10 mouse cellular contexts compared by ENCODE assay signal in genomic region chr2:91967962-91968361, GRCm38 (mm10). TPM values are rescaled to one million over a fixed set of nuclear protein-coding genes. Genes with fewer than 3 reads are reported as not detected.
DNase-seq lines count a peak whose midpoint lies in the region; ATAC-seq and TF ChIP-seq lines count a peak whose summit lies in the region.
"Had no signal": no experiment of that assay in that cellular context is flagged by ENCODE, and none has a peak within 500 bp of the region (broad histone marks: within the 10 kb centered on the region; RNA-seq: fewer than 3 reads in every experiment).

No protein-coding gene starts in this region.

- H3K4me2 ChIP-seq in kidney, embryonic 14.5 days (replicated peaks; ENCODE audit: low read depth, low read length): no peak overlapping the region
- H3K4me2 ChIP-seq in midbrain, embryonic 14.5 days (ENCODE audit: low read length): no peak overlapping the region

- TF ChIP-seq POLR2A in heart, adult 2 months (IDR thresholded peaks at IDR 0.05; ENCODE audit: insufficient read depth, low read depth, low read length): peak; percentile 71

- ATAC-seq in kidney, embryonic 14.5 days (ENCODE audit: low FRiP score, low TSS enrichment): no peak
- no peak for ATAC-seq in midbrain, embryonic 14.5 days (ENCODE audit: low FRiP score, low TSS enrichment)
- ATAC-seq in activated CD4-positive, CD25-positive, alpha-beta regulatory T cell, adult 4 months: no peak

- H3K4me1 ChIP-seq in heart, adult 2 months (ENCODE audit: control insufficient read depth, insufficient read depth, low read length): peaks cover 23% of the 10 kb centered on the region
- H3K4me1 ChIP-seq in kidney, embryonic 14.5 days (ENCODE audit: control insufficient read depth, insufficient read depth, low read length): peaks cover 24% of the 10 kb centered on the region
- peaks cover 17% of the 10 kb centered on the region for H3K4me1 ChIP-seq in midbrain, embryonic 14.5 days (ENCODE audit: control insufficient read depth, insufficient read depth, low read length)

- peak; percentile 54 for DNase-seq in gastrocnemius, adult 2 months
- no peak for DNase-seq in gastrocnemius, adult 8-10 months (ENCODE audit: low spot score in 2 of 2)
- peak; percentile 69 for DNase-seq in heart, adult 2 months
- peak; percentile 68 for DNase-seq in lung, postnatal 14 days
- DNase-seq in left cerebral cortex, adult 8-10 months (ENCODE audit: low spot score in 2 of 2): no peak
- no peak for DNase-seq in midbrain, embryonic 14.5 days

- H3K27ac ChIP-seq in gastrocnemius, adult 2 months: peak overlapping the region; percentile 85
- H3K27ac ChIP-seq in heart, adult 2 months: peak overlapping the region; percentile 87
- peak overlapping the region; percentile 74; the same call in 1 of the 2 replicates for H3K27ac ChIP-seq in kidney, embryonic 14.5 days (ENCODE audit: low read depth, low read length)
- H3K27ac ChIP-seq in midbrain, embryonic 14.5 days (replicated peaks; ENCODE audit: low read depth, low read length): no peak overlapping the region

- intact Hi-C loops in gastrocnemius, adult 2 months (cut with DNase I): no loop called here
- intact Hi-C loops in heart, adult 2 months (cut with DNase I): no loop called here

- H3K9me3 ChIP-seq in kidney, embryonic 14.5 days (ENCODE audit: control insufficient read depth, low read length): no peaks in the 10 kb centered on the region
- no peaks in the 10 kb centered on the region for H3K9me3 ChIP-seq in midbrain, embryonic 14.5 days (ENCODE audit: control insufficient read depth, low read length)

- peaks cover 2% of the 10 kb centered on the region for H3K79me2 ChIP-seq in heart, adult 2 months (replicated peaks; ENCODE audit: control insufficient read depth, insufficient read depth, low read length)

- peak overlapping the region; percentile 44 for H3K9ac ChIP-seq in heart, adult 2 months (ENCODE audit: low read depth, low read length)
- H3K9ac ChIP-seq in kidney, embryonic 14.5 days (ENCODE audit: low read depth, low read length): no peak overlapping the region
- no peak overlapping the region for H3K9ac ChIP-seq in midbrain, embryonic 14.5 days (replicated peaks; ENCODE audit: low read length)

- TF ChIP-seq CTCF in gastrocnemius, adult 2 months (IDR thresholded peaks at IDR 0.05): no peak
- TF ChIP-seq CTCF in heart, adult 2 months (IDR thresholded peaks at IDR 0.05): no peak

- TF ChIP-seq EP300 in heart, adult 2 months (IDR thresholded peaks at IDR 0.05; ENCODE audit: insufficient read depth, low read depth, low read length): peak; percentile 57; the same call in 1 of the 2 replicates

- no peaks in the 10 kb centered on the region for H3K27me3 ChIP-seq in heart, adult 2 months (ENCODE audit: control insufficient read depth, insufficient read depth, low read length)
- H3K27me3 ChIP-seq in kidney, embryonic 14.5 days (ENCODE audit: control insufficient read depth, insufficient read depth, low read length): no peaks in the 10 kb centered on the region; the same call in 1 of the 2 replicates
- H3K27me3 ChIP-seq in midbrain, embryonic 14.5 days (ENCODE audit: control insufficient read depth, insufficient read depth, low read length): no peaks in the 10 kb centered on the region

- no peaks in the 10 kb centered on the region for H3K36me3 ChIP-seq in heart, adult 2 months (ENCODE audit: control insufficient read depth, insufficient read depth, low read length)
- no peaks in the 10 kb centered on the region for H3K36me3 ChIP-seq in kidney, embryonic 14.5 days (ENCODE audit: control insufficient read depth, insufficient read depth, low read length)
- no peaks in the 10 kb centered on the region for H3K36me3 ChIP-seq in midbrain, embryonic 14.5 days (ENCODE audit: control insufficient read depth, insufficient read depth, low read length)

- WGBS in heart, adult 2 months: 39% methylated on average over 11 of the region's 11 CpGs
- 54% methylated on average over 11 of the region's 11 CpGs for WGBS in kidney, embryonic 14.5 days
- WGBS in midbrain, embryonic 14.5 days: 73% methylated on average over 11 of the region's 11 CpGs

- no peak overlapping the region for H3K4me3 ChIP-seq in gastrocnemius, adult 2 months
- H3K4me3 ChIP-seq in heart, adult 2 months: no peak overlapping the region
- no peak overlapping the region for H3K4me3 ChIP-seq in kidney, embryonic 14.5 days (ENCODE audit: low read length)
- H3K4me3 ChIP-seq in midbrain, embryonic 14.5 days (replicated peaks; ENCODE audit: low read depth, low read length): no peak overlapping the region

RNA-seq across cellular contexts. Expression of gene Dgkz, which starts 7.7 kb away (rescaled TPM):
- total RNA-seq in gastrocnemius, adult 2 months (2021): 10 to 100 TPM; 33.7 to 37.5 TPM
- total RNA-seq in gastrocnemius, adult 8-10 months (2022): 10 to 100 TPM; 24.7 to 39.3 (median 28.4) TPM
- 10 to 100 TPM; 35.5 to 37.5 TPM for total RNA-seq in heart, adult 2 months (2021)
- polyA plus RNA-seq in heart, adult 2 months (2012; rRNA removed): 102 and 118 TPM in 2 replicates
- polyA plus RNA-seq in kidney, embryonic 14.5 days (2014; fragmentation: Nextera tagmentation; extraction: Ambion mirVana): 35.6 and 57.5 TPM in 2 replicates
- total RNA-seq in left cerebral cortex, adult 8-10 months (2022): 100 to 1,000 TPM; 414 to 471 (median 424) TPM
- 27.5 and 32.0 TPM in 2 replicates for polyA plus RNA-seq in midbrain, embryonic 14.5 days (2014; fragmentation: Nextera tagmentation; extraction: Ambion mirVana)
- polyA plus RNA-seq in activated CD4-positive, CD25-positive, alpha-beta regulatory T cell, adult 4 months (2017; shearing (Covaris generic)): 100 to 1,000 TPM in 1 of 2 experiments, 10 to 100 TPM in 1; 98.3 to 132 TPM

RNA-seq across cellular contexts. Expression of gene Gm9821, which starts 22.5 kb away (rescaled TPM):
- not detected for total RNA-seq in gastrocnemius, adult 2 months (2021)
- not detected for total RNA-seq in gastrocnemius, adult 8-10 months (2022)
- total RNA-seq in heart, adult 2 months (2021): not detected
- not detected in 2 replicates for polyA plus RNA-seq in heart, adult 2 months (2012; rRNA removed)
- polyA plus RNA-seq in kidney, embryonic 14.5 days (2014; fragmentation: Nextera tagmentation; extraction: Ambion mirVana): 0.31 and 0.49 TPM in 2 replicates
- not detected for total RNA-seq in left cerebral cortex, adult 8-10 months (2022)
- polyA plus RNA-seq in midbrain, embryonic 14.5 days (2014; fragmentation: Nextera tagmentation; extraction: Ambion mirVana): 0.14 and 0.26 TPM in 2 replicates
- polyA plus RNA-seq in activated CD4-positive, CD25-positive, alpha-beta regulatory T cell, adult 4 months (2017; shearing (Covaris generic)): 1 to 10 TPM; 1.6 to 2.4 TPM
- total RNA-seq: layer of hippocampus, postnatal 14 days had no signal

RNA-seq across cellular contexts. Expression of gene Mdk, which starts 35.9 kb away (rescaled TPM):
- under 1 TPM; 0.51 to 0.92 TPM for total RNA-seq in gastrocnemius, adult 2 months (2021)
- total RNA-seq in gastrocnemius, adult 8-10 months (2022): under 1 TPM in 3 of 4 experiments, not detected in 1; 0.44 to 0.46 (median 0.45) TPM
- total RNA-seq in heart, adult 2 months (2021): 1 to 10 TPM; 2.5 to 2.8 TPM
- polyA plus RNA-seq in heart, adult 2 months (2012; rRNA removed): 4.1 and 5.4 TPM in 2 replicates
- 1,361 and 1,922 TPM in 2 replicates for polyA plus RNA-seq in kidney, embryonic 14.5 days (2014; fragmentation: Nextera tagmentation; extraction: Ambion mirVana)
- 10 to 100 TPM; 17.9 to 21.1 (median 19.8) TPM for total RNA-seq in left cerebral cortex, adult 8-10 months (2022)
- 131 and 196 TPM in 2 replicates for polyA plus RNA-seq in midbrain, embryonic 14.5 days (2014; fragmentation: Nextera tagmentation; extraction: Ambion mirVana)
- polyA plus RNA-seq in activated CD4-positive, CD25-positive, alpha-beta regulatory T cell, adult 4 months (2017; shearing (Covaris generic)): 1 to 10 TPM; 1.2 to 2.0 TPM
- total RNA-seq: common myeloid progenitor, adult 5-6 weeks had no signal

RNA-seq across cellular contexts. Expression of gene Chrm4, which starts 40.9 kb away (rescaled TPM):
- not detected for total RNA-seq in gastrocnemius, adult 2 months (2021)
- not detected for total RNA-seq in gastrocnemius, adult 8-10 months (2022)
- not detected for total RNA-seq in heart, adult 2 months (2021)
- 0.14 and 0.29 TPM in 2 replicates for polyA plus RNA-seq in heart, adult 2 months (2012; rRNA removed)
- polyA plus RNA-seq in kidney, embryonic 14.5 days (2014; fragmentation: Nextera tagmentation; extraction: Ambion mirVana): not detected in 2 replicates
- 10 to 100 TPM; 57.9 to 66.5 (median 60.3) TPM for total RNA-seq in left cerebral cortex, adult 8-10 months (2022)
- 0.34 and 0.65 TPM in 2 replicates for polyA plus RNA-seq in midbrain, embryonic 14.5 days (2014; fragmentation: Nextera tagmentation; extraction: Ambion mirVana)
- 1 to 10 TPM in 1 of 2 experiments, under 1 TPM in 1; 0.54 to 1.2 TPM for polyA plus RNA-seq in activated CD4-positive, CD25-positive, alpha-beta regulatory T cell, adult 4 months (2017; shearing (Covaris generic))

RNA-seq across cellular contexts. Expression of gene Creb3l1, which starts 56.3 kb away (rescaled TPM):
- total RNA-seq in gastrocnemius, adult 2 months (2021): 1 to 10 TPM; 2.2 to 6.6 TPM
- 1 to 10 TPM in 3 of 4 experiments, under 1 TPM in 1; 0.41 to 2.1 (median 1.4) TPM for total RNA-seq in gastrocnemius, adult 8-10 months (2022)
- total RNA-seq in heart, adult 2 months (2021): 1 to 10 TPM; 3.8 to 5.8 TPM
- 3.3 and 4.5 TPM in 2 replicates for polyA plus RNA-seq in heart, adult 2 months (2012; rRNA removed)
- polyA plus RNA-seq in kidney, embryonic 14.5 days (2014; fragmentation: Nextera tagmentation; extraction: Ambion mirVana): 11.1 and 15.0 TPM in 2 replicates
- total RNA-seq in left cerebral cortex, adult 8-10 months (2022): 1 to 10 TPM; 1.3 to 2.2 (median 1.8) TPM
- 0.69 and 2.0 TPM in 2 replicates for polyA plus RNA-seq in midbrain, embryonic 14.5 days (2014; fragmentation: Nextera tagmentation; extraction: Ambion mirVana)
- polyA plus RNA-seq in activated CD4-positive, CD25-positive, alpha-beta regulatory T cell, adult 4 months (2017; shearing (Covaris generic)): 1 to 10 TPM in 1 of 2 experiments, under 1 TPM in 1; 0.59 to 1.1 TPM

Comparison
In these comparisons a context has a peak if more than half of its experiments do, and no peak if none do; other contexts are left out.
1. DNase-seq: peak in gastrocnemius, adult 2 months (single experiment), heart, adult 2 months (2 of 2) and lung, postnatal 14 days (single experiment); none in gastrocnemius, adult 8-10 months (0 of 2), left cerebral cortex, adult 8-10 months (0 of 2) and midbrain, embryonic 14.5 days (single experiment).
2. RNA of gene Dgkz, which starts 7.7 kb away (total RNA-seq): 414 to 471 TPM in left cerebral cortex, adult 8-10 months; 35.5 to 37.5 TPM in heart, adult 2 months, 33.7 to 37.5 TPM in gastrocnemius, adult 2 months and 24.7 to 39.3 TPM in gastrocnemius, adult 8-10 months; every median in the first group is over 10 times any median in the second.
3. RNA of gene Mdk, which starts 35.9 kb away (total RNA-seq): 17.9 to 21.1 TPM in left cerebral cortex, adult 8-10 months; 2.5 to 2.8 TPM in heart, adult 2 months, 0.51 to 0.92 TPM in gastrocnemius, adult 2 months and 0.44 to 0.46 TPM in gastrocnemius, adult 8-10 months; every median in the first group is over 4 times any median in the second.